Comparison of ENCODE assay signal across 9 mouse cellular contexts in genomic region chr16:8768588-8768987, GRCm38 (mm10). TPM values are rescaled to one million over a fixed set of nuclear protein-coding genes. Genes with fewer than 3 reads are reported as not detected.
DNase-seq lines count a peak whose midpoint lies in the region; ATAC-seq lines count a peak whose summit lies in the region.
"Had no signal": no experiment of that assay in that cellular context is flagged by ENCODE, and none has a peak within 500 bp of the region (broad histone marks: within the 10 kb centered on the region; RNA-seq: fewer than 3 reads in every experiment).

No protein-coding gene starts in this region.

- WGBS in liver, embryonic 12.5 days (ENCODE audit: insufficient replicate concordance): 56% methylated on average over 4 of the region's 4 CpGs

- peak; percentile 14; the same call in 1 of the 2 replicates for ATAC-seq in liver, embryonic 12.5 days

- peak overlapping the region; percentile 94 for H3K27ac ChIP-seq in liver, embryonic 12.5 days
- H3K27ac ChIP-seq: forebrain, embryonic 12.5 days had no signal

- H3K4me2 ChIP-seq in liver, embryonic 12.5 days: peak overlapping the region; percentile 67
- H3K4me2 ChIP-seq: forebrain, embryonic 12.5 days had no signal

- peak overlapping the region; percentile 68 for H3K9ac ChIP-seq in liver, embryonic 12.5 days
- H3K9ac ChIP-seq: forebrain, embryonic 12.5 days had no signal

- H3K36me3 ChIP-seq in liver, embryonic 12.5 days: no peaks in the 10 kb centered on the region
- H3K36me3 ChIP-seq: forebrain, embryonic 12.5 days had no signal

- DNase-seq in cerebellum, adult 11-12 months: peak; percentile 32
- DNase-seq in cerebellum, postnatal 4 days (ENCODE audit: low spot score in 2 of 2): no peak
- peak; percentile 12 for DNase-seq in urinary bladder, postnatal 14 days (ENCODE audit: low spot score)
- no peak for DNase-seq in urinary bladder, adult 18-20 months (ENCODE audit: low spot score in 2 of 2)
- DNase-seq in embryo, embryonic 9.5 days (ENCODE audit: extremely low spot score): no peak
- no peak for DNase-seq in neural tube, embryonic 10.5 days (ENCODE audit: extremely low spot score, low spot score)
- no peak for DNase-seq in heart, postnatal 4 days

- H3K4me3 ChIP-seq in liver, embryonic 12.5 days: no peak overlapping the region
- H3K4me3 ChIP-seq: forebrain, embryonic 12.5 days had no signal

- H3K9me3 ChIP-seq in liver, embryonic 12.5 days (replicated peaks): no peaks in the 10 kb centered on the region
- H3K9me3 ChIP-seq: forebrain, embryonic 12.5 days had no signal

- H3K27me3 ChIP-seq in liver, embryonic 12.5 days (replicated peaks): peaks cover 10% of the 10 kb centered on the region; the same call in 1 of the 2 replicates
- H3K27me3 ChIP-seq: forebrain, embryonic 12.5 days had no signal

- H3K4me1 ChIP-seq in liver, embryonic 12.5 days: peaks cover 73% of the 10 kb centered on the region
- H3K4me1 ChIP-seq: forebrain, embryonic 12.5 days had no signal

RNA-seq across cellular contexts. Expression of gene Usp7, which starts 23.5 kb away (rescaled TPM):
- 32.9 and 33.5 TPM in 2 replicates for polyA plus RNA-seq in liver, embryonic 12.5 days (2016; fragmentation: Nextera tagmentation; extraction: Ambion mirVana)
- 10 to 100 TPM; 93.2 to 93.6 TPM for total RNA-seq in heart, postnatal 4 days (2021)

Comparison
In these comparisons a context has a peak if more than half of its experiments do, and no peak if none do; other contexts are left out.
1. DNase-seq: peak in cerebellum, adult 11-12 months (single experiment) and urinary bladder, postnatal 14 days (single experiment); none in cerebellum, postnatal 4 days (0 of 2), urinary bladder, adult 18-20 months (0 of 2), embryo, embryonic 9.5 days (single experiment), neural tube, embryonic 10.5 days (single experiment) and heart, postnatal 4 days (single experiment).